Mouse (Mus musculus) cerebellum, adult 2 months (tissue): ENCODE data around the gene Tdgf1.

Experiments
- CTCF ChIP-seq: fragments of 200-500 bp; IDR thresholded peaks from 2 replicates; pipeline ENCODE4 v1.5.1; 2011; ENCODE audit warnings: low read depth, mild to moderate bottlenecking, control low read depth, low read length, moderate library complexity, borderline replicate concordance; ENCODE audit not compliant: insufficient read depth
- POLR2A ChIP-seq: fragments of 200-500 bp; IDR thresholded peaks from 2 replicates; pipeline ENCODE4 v1.6.1; 2011; ENCODE audit warnings: low read length, control low read depth, borderline replicate concordance; ENCODE audit not compliant: insufficient read depth

DNA sequence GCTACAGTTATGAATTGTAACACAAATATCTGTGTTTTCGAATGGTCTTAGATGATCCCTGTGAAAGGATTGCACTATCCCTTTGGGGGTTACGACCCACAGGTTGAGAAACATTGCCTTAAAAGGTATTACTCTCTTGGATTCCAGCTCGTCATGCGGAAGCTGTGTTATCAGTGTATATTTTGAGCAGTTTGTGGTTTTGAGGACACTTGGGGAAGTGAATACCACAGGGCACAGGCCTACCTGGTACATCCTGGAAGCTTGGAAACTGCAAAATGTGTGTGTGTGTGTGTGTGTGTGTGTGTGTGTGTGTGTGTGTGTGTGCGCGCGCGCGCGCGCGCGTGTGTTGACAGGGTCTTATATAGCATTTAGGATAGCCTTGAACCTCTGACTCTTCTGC lies 5.9 kb upstream of the Tdgf1 start:
- TF ChIP-seq CTCF: no peak
- no peak for TF ChIP-seq POLR2A
